In genomic region chr17:34133289-34133688, GRCm38 (mm10) we compare ENCODE assay signal across 15 mouse cellular contexts. TPM values are rescaled to one million over a fixed set of nuclear protein-coding genes. Genes with fewer than 3 reads are reported as not detected.
DNase-seq lines count a peak whose midpoint lies in the region; ATAC-seq and TF ChIP-seq lines count a peak whose summit lies in the region.
"Had no signal": no experiment of that assay in that cellular context is flagged by ENCODE, and none has a peak within 500 bp of the region (broad histone marks: within the 10 kb centered on the region; RNA-seq: fewer than 3 reads in every experiment).

No protein-coding gene starts in this region.

- no peak overlapping the region for H3K4me2 ChIP-seq in forebrain, postnatal 0 days (ENCODE audit: low read depth)
- H3K4me2 ChIP-seq in forebrain, embryonic 12.5 days = no peak overlapping the region
- H3K4me2 ChIP-seq in liver, embryonic 14.5 days (ENCODE audit: low read depth) = no peak overlapping the region
- H3K4me2 ChIP-seq in liver, embryonic 12.5 days = no peak overlapping the region
- H3K4me2 ChIP-seq: embryonic facial prominence, embryonic 12.5 days; forebrain, embryonic 15.5 days; hindbrain, embryonic 12.5 days; neural tube, embryonic 13.5 days had no signal

- no peak for ATAC-seq in forebrain, postnatal 0 days
- no peak for ATAC-seq in forebrain, embryonic 12.5 days (ENCODE audit: low FRiP score)
- no peak for ATAC-seq in liver, embryonic 14.5 days (ENCODE audit: insufficient read depth)
- ATAC-seq in liver, embryonic 12.5 days = no peak
- ATAC-seq: CD4-positive, CD25-positive, alpha-beta regulatory T cell, adult 4 months; forebrain, embryonic 15.5 days had no signal

- H3K9me3 ChIP-seq in forebrain, postnatal 0 days (ENCODE audit: low read length) = no peaks in the 10 kb centered on the region
- H3K9me3 ChIP-seq in forebrain, embryonic 12.5 days = no peaks in the 10 kb centered on the region
- no peaks in the 10 kb centered on the region for H3K9me3 ChIP-seq in liver, embryonic 14.5 days (ENCODE audit: control insufficient read depth, low read length)
- no peaks in the 10 kb centered on the region for H3K9me3 ChIP-seq in liver, embryonic 12.5 days (replicated peaks)
- H3K9me3 ChIP-seq: embryonic facial prominence, embryonic 12.5 days; forebrain, embryonic 15.5 days; hindbrain, embryonic 12.5 days; neural tube, embryonic 13.5 days had no signal

- peaks cover 2% of the 10 kb centered on the region; the same call in 1 of the 2 replicates for H3K27me3 ChIP-seq in forebrain, postnatal 0 days (ENCODE audit: insufficient read depth, low read length)
- peaks cover 46% of the 10 kb centered on the region for H3K27me3 ChIP-seq in forebrain, embryonic 12.5 days
- peaks cover 7% of the 10 kb centered on the region for H3K27me3 ChIP-seq in liver, embryonic 14.5 days (ENCODE audit: control insufficient read depth, insufficient read depth, low read length)
- H3K27me3 ChIP-seq in liver, embryonic 12.5 days (replicated peaks) = peaks cover 63% of the 10 kb centered on the region

- no peaks in the 10 kb centered on the region for H3K36me3 ChIP-seq in forebrain, postnatal 0 days (ENCODE audit: insufficient read depth)
- H3K36me3 ChIP-seq in forebrain, embryonic 12.5 days (replicated peaks) = no peaks in the 10 kb centered on the region
- H3K36me3 ChIP-seq in liver, embryonic 14.5 days (replicated peaks; ENCODE audit: control insufficient read depth, insufficient read depth, low read depth) = no peaks in the 10 kb centered on the region
- no peaks in the 10 kb centered on the region for H3K36me3 ChIP-seq in liver, embryonic 12.5 days
- H3K36me3 ChIP-seq: embryonic facial prominence, embryonic 12.5 days; forebrain, embryonic 15.5 days; hindbrain, embryonic 12.5 days; neural tube, embryonic 13.5 days had no signal

- DNase-seq in forebrain, postnatal 0 days = no peak
- DNase-seq in liver, embryonic 14.5 days (ENCODE audit: low read depth in 3 of 3, low spot score in 3 of 3) = no peak
- peak; percentile 13 for DNase-seq in CD4-positive helper T cell, adult 2 months (ENCODE audit: low read depth, low spot score)
- peak; percentile 47 for DNase-seq in lung, postnatal 36 days
- no peak for DNase-seq in left cerebral cortex, adult 8-10 months (ENCODE audit: low spot score in 2 of 2)
- no peak for DNase-seq in layer of hippocampus, adult 18-20 months (ENCODE audit: low spot score in 2 of 2)
- DNase-seq: cerebellum, adult 11 months; right cerebral cortex, postnatal 4 days had no signal

- no peak for TF ChIP-seq EP300 in liver, embryonic 14.5 days (IDR thresholded peaks at IDR 0.05; ENCODE audit: low read depth)

- no peak overlapping the region for H3K9ac ChIP-seq in forebrain, postnatal 0 days
- H3K9ac ChIP-seq in forebrain, embryonic 12.5 days = no peak overlapping the region
- H3K9ac ChIP-seq in liver, embryonic 14.5 days (replicated peaks) = no peak overlapping the region
- no peak overlapping the region for H3K9ac ChIP-seq in liver, embryonic 12.5 days
- H3K9ac ChIP-seq: embryonic facial prominence, embryonic 12.5 days; forebrain, embryonic 15.5 days; hindbrain, embryonic 12.5 days; neural tube, embryonic 13.5 days had no signal

- H3K27ac ChIP-seq in forebrain, postnatal 0 days (ENCODE audit: low read depth, low read length) = no peak overlapping the region
- H3K27ac ChIP-seq in forebrain, embryonic 12.5 days = no peak overlapping the region
- H3K27ac ChIP-seq in liver, embryonic 14.5 days = no peak overlapping the region
- no peak overlapping the region for H3K27ac ChIP-seq in liver, embryonic 12.5 days
- H3K27ac ChIP-seq: embryonic facial prominence, embryonic 12.5 days; forebrain, embryonic 15.5 days; hindbrain, embryonic 12.5 days; neural tube, embryonic 13.5 days had no signal

- peak; percentile 52 for TF ChIP-seq CTCF in forebrain, postnatal 0 days (IDR thresholded peaks at IDR 0.05; ENCODE audit: low read depth)
- TF ChIP-seq CTCF in liver, embryonic 14.5 days (IDR thresholded peaks at IDR 0.05; ENCODE audit: low read depth) = peak; percentile 58

- H3K4me1 ChIP-seq in forebrain, postnatal 0 days (ENCODE audit: insufficient read depth) = 0 out of 2 replicates have a peak, but pooled peaks cover 5% of the 10 kb centered on the region
- H3K4me1 ChIP-seq in forebrain, embryonic 12.5 days = peaks cover 16% of the 10 kb centered on the region
- peaks cover 0 to 7% of the 10 kb centered on the region in 2 experiments; a peak in 2 of 4 replicates for H3K4me1 ChIP-seq in liver, embryonic 14.5 days (replicated peaks; ENCODE audit: control insufficient read depth in 2 of 2, insufficient read depth in 2 of 2, low read length in 1 of 2)
- peaks cover 22% of the 10 kb centered on the region for H3K4me1 ChIP-seq in liver, embryonic 12.5 days

- 88% methylated on average over 11 of the region's 11 CpGs for WGBS in forebrain, postnatal 0 days
- 82% methylated on average over 11 of the region's 11 CpGs for WGBS in forebrain, embryonic 12.5 days
- 59% methylated on average over 11 of the region's 11 CpGs for WGBS in liver, embryonic 14.5 days (ENCODE audit: insufficient replicate concordance)
- 64% methylated on average over 11 of the region's 11 CpGs for WGBS in liver, embryonic 12.5 days (ENCODE audit: insufficient replicate concordance)

- no peak overlapping the region for H3K4me3 ChIP-seq in forebrain, postnatal 0 days (ENCODE audit: low read depth, low read length)
- H3K4me3 ChIP-seq in forebrain, embryonic 12.5 days (replicated peaks) = no peak overlapping the region
- H3K4me3 ChIP-seq in liver, embryonic 14.5 days (ENCODE audit: insufficient read depth in 1 of 2, low read depth in 2 of 2, low read length in 2 of 2) = no peak overlapping the region
- no peak overlapping the region for H3K4me3 ChIP-seq in liver, embryonic 12.5 days
- H3K4me3 ChIP-seq: embryonic facial prominence, embryonic 12.5 days; forebrain, embryonic 15.5 days; hindbrain, embryonic 12.5 days; neural tube, embryonic 13.5 days had no signal

RNA-seq across cellular contexts. Expression of gene H2-DMb2, which starts 9.8 kb away (rescaled TPM):
- 2.2 and 2.4 TPM in 2 replicates for total RNA-seq in forebrain, postnatal 0 days (2014; rRNA removed)
- polyA plus RNA-seq in forebrain, postnatal 0 days (2015; fragmentation: Nextera tagmentation; extraction: Ambion mirVana) = 0.72 and 1.0 TPM in 2 replicates
- polyA plus RNA-seq in forebrain, embryonic 12.5 days (2016; fragmentation: Nextera tagmentation; extraction: Ambion mirVana) = not detected in 2 replicates
- polyA plus RNA-seq in liver, embryonic 14.5 days (2012; rRNA removed) = 0.40 and 0.58 TPM in 2 replicates
- polyA plus RNA-seq in liver, embryonic 14.5 days (2014; fragmentation: Nextera tagmentation; extraction: Ambion mirVana) = 0.13 and 0.33 TPM in 2 replicates
- 0.30 and 0.35 TPM in 2 replicates for polyA plus RNA-seq in liver, embryonic 12.5 days (2016; fragmentation: Nextera tagmentation; extraction: Ambion mirVana)
- 1 to 10 TPM in 3 of 4 experiments, under 1 TPM in 1; 0.84 to 3.5 (median 2.0) TPM for total RNA-seq in left cerebral cortex, adult 8-10 months (2022)
- total RNA-seq in layer of hippocampus, adult 18-20 months (2021) = 1 to 10 TPM; 1.3 to 1.6 TPM
- polyA plus RNA-seq: hindbrain, embryonic 12.5 days; neural tube, embryonic 13.5 days had no signal

RNA-seq across cellular contexts. Expression of gene Brd2, which starts 10.9 kb away (rescaled TPM):
- 191 and 219 TPM in 2 replicates for total RNA-seq in forebrain, postnatal 0 days (2014; rRNA removed)
- 122 and 129 TPM in 2 replicates for polyA plus RNA-seq in forebrain, postnatal 0 days (2015; fragmentation: Nextera tagmentation; extraction: Ambion mirVana)
- polyA plus RNA-seq in forebrain, embryonic 12.5 days (2016; fragmentation: Nextera tagmentation; extraction: Ambion mirVana) = 138 and 146 TPM in 2 replicates
- 46.8 and 48.7 TPM in 2 replicates for polyA plus RNA-seq in liver, embryonic 14.5 days (2012; rRNA removed)
- 28.8 and 37.5 TPM in 2 replicates for polyA plus RNA-seq in liver, embryonic 14.5 days (2014; fragmentation: Nextera tagmentation; extraction: Ambion mirVana)
- polyA plus RNA-seq in liver, embryonic 12.5 days (2016; fragmentation: Nextera tagmentation; extraction: Ambion mirVana) = 59.9 and 66.1 TPM in 2 replicates
- total RNA-seq in left cerebral cortex, adult 8-10 months (2022) = 100 to 1,000 TPM; 181 to 210 (median 190) TPM
- 100 to 1,000 TPM; 184 to 185 TPM for total RNA-seq in layer of hippocampus, adult 18-20 months (2021)

RNA-seq across cellular contexts. Expression of gene H2-DMa, which starts 13.9 kb away (rescaled TPM):
- total RNA-seq in forebrain, postnatal 0 days (2014; rRNA removed) = 21.5 and 25.7 TPM in 2 replicates
- polyA plus RNA-seq in forebrain, postnatal 0 days (2015; fragmentation: Nextera tagmentation; extraction: Ambion mirVana) = 19.2 and 23.5 TPM in 2 replicates
- polyA plus RNA-seq in forebrain, embryonic 12.5 days (2016; fragmentation: Nextera tagmentation; extraction: Ambion mirVana) = 9.1 and 9.6 TPM in 2 replicates
- 2.5 and 3.1 TPM in 2 replicates for polyA plus RNA-seq in liver, embryonic 14.5 days (2012; rRNA removed)
- 4.4 and 5.5 TPM in 2 replicates for polyA plus RNA-seq in liver, embryonic 14.5 days (2014; fragmentation: Nextera tagmentation; extraction: Ambion mirVana)
- polyA plus RNA-seq in liver, embryonic 12.5 days (2016; fragmentation: Nextera tagmentation; extraction: Ambion mirVana) = 3.1 and 4.3 TPM in 2 replicates
- 10 to 100 TPM; 20.7 to 35.3 (median 30.7) TPM for total RNA-seq in left cerebral cortex, adult 8-10 months (2022)
- total RNA-seq in layer of hippocampus, adult 18-20 months (2021) = 10 to 100 TPM; 27.4 to 32.5 TPM

RNA-seq across cellular contexts. Expression of gene H2-DMb1, which starts 19.6 kb away (rescaled TPM):
- total RNA-seq in forebrain, postnatal 0 days (2014; rRNA removed) = 0.62 and 2.8 TPM in 2 replicates
- polyA plus RNA-seq in forebrain, postnatal 0 days (2015; fragmentation: Nextera tagmentation; extraction: Ambion mirVana) = 1.5 and 1.7 TPM in 2 replicates
- polyA plus RNA-seq in forebrain, embryonic 12.5 days (2016; fragmentation: Nextera tagmentation; extraction: Ambion mirVana) = 0.38 and 0.69 TPM in 2 replicates
- polyA plus RNA-seq in liver, embryonic 14.5 days (2012; rRNA removed) = 1.2 TPM in 2 replicates
- 0.79 and 0.86 TPM in 2 replicates for polyA plus RNA-seq in liver, embryonic 14.5 days (2014; fragmentation: Nextera tagmentation; extraction: Ambion mirVana)
- 0.21 and 0.45 TPM in 2 replicates for polyA plus RNA-seq in liver, embryonic 12.5 days (2016; fragmentation: Nextera tagmentation; extraction: Ambion mirVana)
- total RNA-seq in left cerebral cortex, adult 8-10 months (2022) = 1 to 10 TPM; 2.2 to 7.1 (median 3.5) TPM
- total RNA-seq in layer of hippocampus, adult 18-20 months (2021) = 1 to 10 TPM; 3.2 to 3.8 TPM
- polyA plus RNA-seq: neural tube, embryonic 13.5 days had no signal

RNA-seq across cellular contexts. Expression of gene H2-Oa, which starts 41.1 kb away (rescaled TPM):
- not detected in 2 replicates for total RNA-seq in forebrain, postnatal 0 days (2014; rRNA removed)
- polyA plus RNA-seq in forebrain, postnatal 0 days (2015; fragmentation: Nextera tagmentation; extraction: Ambion mirVana) = 0.13 TPM in 1 of 2 replicates, not detected in the other
- 0.27 and 0.41 TPM in 2 replicates for polyA plus RNA-seq in forebrain, embryonic 12.5 days (2016; fragmentation: Nextera tagmentation; extraction: Ambion mirVana)
- polyA plus RNA-seq in liver, embryonic 14.5 days (2012; rRNA removed) = 0.45 and 0.51 TPM in 2 replicates
- 0.29 and 0.51 TPM in 2 replicates for polyA plus RNA-seq in liver, embryonic 14.5 days (2014; fragmentation: Nextera tagmentation; extraction: Ambion mirVana)
- 0.37 and 0.56 TPM in 2 replicates for polyA plus RNA-seq in liver, embryonic 12.5 days (2016; fragmentation: Nextera tagmentation; extraction: Ambion mirVana)
- 1 to 10 TPM in 2 of 4 experiments, under 1 TPM in 1, not detected in 1; 0.44 to 2.2 (median 1.7) TPM for total RNA-seq in left cerebral cortex, adult 8-10 months (2022)
- total RNA-seq in layer of hippocampus, adult 18-20 months (2021) = not detected

Comparison
In these comparisons a context has a peak if more than half of its experiments do, and no peak if none do; other contexts are left out.
1. DNase-seq: peak in CD4-positive helper T cell, adult 2 months (single experiment) and lung, postnatal 36 days (single experiment); none in forebrain, postnatal 0 days (single experiment), liver, embryonic 14.5 days (0 of 3), left cerebral cortex, adult 8-10 months (0 of 2) and layer of hippocampus, adult 18-20 months (0 of 2).